Mouse (Mus musculus) megakaryocyte, embryonic 14.5 days (primary cell): ENCODE data around the gene Zfp39. TPM values are rescaled to one million over a fixed set of nuclear protein-coding genes. Genes with fewer than 3 reads are reported as not detected.
A peak's percentile ranks its signal among the peaks of the same experiment; 100 is the strongest.

Source experiments
- H3K27me3 ChIP-seq: replicated peaks from 2 replicates; pipeline ENCODE3; 2012; ENCODE audit warnings: inconsistent platforms
- H3K36me3 ChIP-seq: replicated peaks from 2 replicates; pipeline ENCODE3; 2012; ENCODE audit warnings: low read length, inconsistent platforms, mixed read lengths
- H3K4me1 ChIP-seq: 2 replicates; pipeline ENCODE4 v1.6.1; 2012; ENCODE audit warnings: inconsistent platforms
- H3K4me3 ChIP-seq: replicated peaks from 2 replicates; pipeline ENCODE3; 2012; ENCODE audit warnings: moderate library complexity, mild to moderate bottlenecking, inconsistent platforms
- H3K9me3 ChIP-seq: 2 replicates; pipeline ENCODE4 v1.6.1; 2012; ENCODE audit warnings: inconsistent platforms
- FLI1 ChIP-seq: IDR thresholded peaks from 2 replicates; pipeline ENCODE4 v1.6.1; 2012; ENCODE audit warnings: low read length, inconsistent platforms, mixed read lengths
- GATA1 ChIP-seq: IDR thresholded peaks from 3 replicates; pipeline ENCODE4 v1.6.1; 2012; ENCODE audit warnings: mixed read lengths, low read length, inconsistent platforms, borderline replicate concordance
- polyA plus RNA-seq: library from polyadenylated mRNA; stranded (reverse); fragments of >175 nt; gene quantifications from 2 replicates; pipeline ENCODE4 v1.2.3, GENCODE M21; 2012; ENCODE audit warnings: low replicate concordance; ENCODE audit not compliant: insufficient read depth

The Zfp39 gene
- polyA plus RNA-seq, 1 experiment: 0.11 TPM

DNA sequence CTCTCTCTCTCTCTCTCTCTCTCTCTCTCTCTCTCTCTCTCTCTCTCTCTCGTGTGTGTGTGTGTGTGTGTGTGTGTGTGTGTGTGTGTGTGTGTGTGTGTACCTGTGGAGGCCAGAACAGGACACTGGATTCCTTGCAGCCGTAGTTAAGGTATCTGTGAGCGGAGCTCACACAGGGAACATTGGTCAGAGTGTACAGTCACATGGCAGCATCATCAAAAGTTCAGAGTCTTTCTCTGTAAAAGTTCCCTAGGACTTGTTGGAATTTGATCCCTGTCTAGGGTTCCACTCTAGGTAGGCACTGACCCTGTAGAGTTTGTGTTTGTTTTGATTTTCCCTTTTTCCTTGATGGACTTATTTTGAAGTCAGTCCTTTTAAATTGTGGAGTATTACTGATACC is 22.6 kb upstream of the Zfp39 start:
- no peak overlapping the region for H3K4me3 ChIP-seq
- no peaks in the 10 kb centered on the region for H3K9me3 ChIP-seq
- peaks cover 25% of the 10 kb centered on the region for H3K27me3 ChIP-seq
- H3K4me1 ChIP-seq: peaks cover 44% of the 10 kb centered on the region
- peaks cover 10% of the 10 kb centered on the region for H3K36me3 ChIP-seq
- TF ChIP-seq GATA1 (no peak), FLI1 (no peak)

GRCm38 (mm10) chr11:58922420-58922819 is 18.4 kb upstream of the Zfp39 start:
- no peaks in the 10 kb centered on the region for H3K36me3 ChIP-seq
- no peak overlapping the region for H3K4me3 ChIP-seq
- no peak for TF ChIP-seq FLI1
- TF ChIP-seq GATA1: no peak
- peaks cover 42% of the 10 kb centered on the region for H3K27me3 ChIP-seq
- no peaks in the 10 kb centered on the region for H3K9me3 ChIP-seq
- H3K4me1 ChIP-seq: peaks cover 25% of the 10 kb centered on the region

GRCm38 (mm10) chr11:58918759-58919158 is 14.7 kb upstream of the Zfp39 start:
- H3K9me3 ChIP-seq: no peaks in the 10 kb centered on the region
- H3K4me1 ChIP-seq: peaks cover 38% of the 10 kb centered on the region
- no peaks in the 10 kb centered on the region for H3K36me3 ChIP-seq
- TF ChIP-seq FLI1 (no peak), GATA1 (no peak)
- no peak overlapping the region for H3K4me3 ChIP-seq
- H3K27me3 ChIP-seq: peaks cover 31% of the 10 kb centered on the region

DNA sequence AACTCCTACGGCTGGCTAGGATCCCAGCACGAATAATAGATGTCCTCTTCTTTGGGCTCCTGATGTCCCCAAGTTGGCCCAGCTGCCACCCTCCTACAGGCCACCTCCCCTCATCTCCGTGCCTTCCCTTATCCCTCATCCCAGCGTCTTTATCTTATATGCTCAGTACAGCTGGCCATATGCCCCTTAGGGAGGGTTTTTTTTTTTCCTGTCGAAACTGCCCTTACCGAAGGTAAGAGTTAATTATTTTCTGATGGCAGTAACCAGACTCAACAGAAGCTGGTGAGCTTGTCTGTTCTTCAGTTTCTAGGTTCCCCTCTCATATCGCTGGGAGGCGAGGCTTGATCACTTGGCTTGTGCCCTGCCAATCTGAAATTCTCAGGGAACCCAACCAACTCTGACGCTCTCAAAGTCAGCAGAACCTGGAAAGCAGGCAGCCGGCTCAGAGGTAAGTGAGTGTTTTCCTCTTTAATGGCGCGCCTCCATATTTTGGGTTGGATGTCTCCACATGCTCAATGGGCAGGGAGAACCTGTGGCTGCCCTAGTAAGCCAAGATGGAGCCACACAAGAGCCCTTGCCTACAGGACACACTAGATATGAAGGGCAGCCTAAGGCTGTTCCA is 13.8 kb upstream of the Zfp39 start, which contains the start of gene Btnl10:
Gene Btnl10 (plus strand): TSS at position 164 of the 622 bp plus-strand sequence.
- no peak for TF ChIP-seq GATA1
- TF ChIP-seq FLI1: no peak
- no peaks in the 10 kb centered on the region for H3K9me3 ChIP-seq
- H3K4me3 ChIP-seq: peak within 1 kb of the TSS; percentile 62

GRCm38 (mm10) chr11:58916879-58917744 is 13.1 kb upstream of the Zfp39 start:
- Histone ChIP-seq H3K9me3 (no peaks in the 10 kb centered on the region), H3K27me3 (peaks cover 19% of the 10 kb centered on the region), H3K4me1 (peaks cover 45% of the 10 kb centered on the region), H3K36me3 (no peaks in the 10 kb centered on the region), H3K4me3 (peak overlapping the region; percentile 62)
- TF ChIP-seq FLI1: no peak
- no peak for TF ChIP-seq GATA1

More for the DNA sequence above, 13.8 kb upstream of the Zfp39 start, which contains the start of gene Btnl10:
- peaks cover 45% of the 10 kb centered on the region for H3K4me1 ChIP-seq
- peaks cover 22% of the 10 kb centered on the region for H3K27me3 ChIP-seq
- H3K36me3 ChIP-seq: no peaks in the 10 kb centered on the region

DNA sequence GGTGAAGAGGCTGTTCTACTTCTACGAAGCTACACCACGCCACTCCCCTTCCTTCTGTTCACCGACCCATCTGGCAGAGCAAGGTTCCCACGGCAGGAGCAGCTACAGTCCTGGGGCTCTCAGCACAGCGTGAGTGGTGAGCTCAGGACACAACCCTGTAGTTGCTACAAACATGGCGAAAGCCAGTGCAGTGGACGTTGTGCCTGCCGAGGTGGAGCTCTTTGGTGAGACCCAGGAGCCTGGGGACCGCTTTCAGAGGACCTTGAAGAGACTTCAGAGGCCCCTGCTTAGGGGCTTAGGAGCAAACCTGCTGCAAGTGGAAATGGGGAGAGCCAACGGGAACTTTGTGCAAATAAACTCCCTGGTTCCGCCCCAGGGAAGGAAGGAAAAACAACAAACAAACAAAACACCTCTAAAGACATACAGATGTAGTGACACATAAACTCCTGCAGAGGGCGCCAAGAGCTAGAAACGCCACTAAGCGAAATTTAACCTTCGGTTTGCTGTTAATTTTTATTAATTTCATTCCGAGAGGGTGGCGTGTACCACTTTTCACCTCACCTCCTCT is 10.5 kb upstream of the Zfp39 start:
- Histone ChIP-seq H3K4me3 (peak overlapping the region; percentile 89), H3K4me1 (peaks cover 38% of the 10 kb centered on the region), H3K36me3 (no peaks in the 10 kb centered on the region), H3K27me3 (peaks cover 14% of the 10 kb centered on the region), H3K9me3 (no peaks in the 10 kb centered on the region)
- no peak for TF ChIP-seq FLI1
- no peak for TF ChIP-seq GATA1

GRCm38 (mm10) chr11:58913776-58914175 is 9.8 kb upstream of the Zfp39 start:
- TF ChIP-seq FLI1 (no peak), GATA1 (no peak)
- no peaks in the 10 kb centered on the region for H3K36me3 ChIP-seq
- peaks cover 34% of the 10 kb centered on the region for H3K4me1 ChIP-seq
- no peaks in the 10 kb centered on the region for H3K9me3 ChIP-seq
- H3K27me3 ChIP-seq: peaks cover 13% of the 10 kb centered on the region
- no peak overlapping the region for H3K4me3 ChIP-seq

DNA sequence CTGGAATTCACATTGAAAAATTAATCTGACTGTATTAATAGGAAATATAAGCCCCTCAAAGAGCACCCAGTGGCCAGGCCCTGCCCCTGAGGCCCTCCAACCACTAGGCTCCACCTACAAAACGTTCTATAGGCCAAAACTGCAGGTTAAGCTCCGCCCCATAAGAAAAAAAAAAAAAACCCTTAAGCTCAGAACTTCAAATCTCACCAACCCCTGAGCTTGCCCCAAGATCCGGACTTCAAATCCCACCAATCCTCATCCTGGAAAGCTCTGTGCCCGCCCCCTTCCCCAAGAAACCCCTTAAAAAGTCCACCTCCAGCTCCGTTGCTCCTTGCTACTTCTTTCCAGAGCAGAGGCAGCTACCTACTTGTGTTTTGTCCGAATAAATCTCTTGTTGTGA is 813 bp upstream of the Zfp39 start:
- TF ChIP-seq GATA1 (no peak), FLI1 (no peak)
- H3K4me3 ChIP-seq: no peak overlapping the region

DNA sequence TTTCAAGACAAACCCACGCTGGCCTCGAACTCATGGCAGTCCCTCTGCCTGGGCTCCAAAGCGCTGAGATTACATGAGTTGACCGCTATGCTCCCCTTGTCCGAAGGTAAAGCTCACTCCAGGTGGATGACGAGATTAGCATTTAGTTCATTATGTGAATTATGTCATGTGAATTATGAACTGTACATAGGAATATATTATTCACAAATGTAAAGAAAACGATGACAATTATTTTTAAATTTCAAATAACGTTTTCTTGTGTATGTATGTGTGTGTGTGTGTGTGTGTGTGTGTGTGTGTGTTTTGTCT is 339 bp upstream of the Zfp39 start:
- peak overlapping the region; percentile 92 for H3K4me3 ChIP-seq
- peaks cover 11% of the 10 kb centered on the region for H3K27me3 ChIP-seq
- H3K9me3 ChIP-seq: no peaks in the 10 kb centered on the region
- peaks cover 25% of the 10 kb centered on the region for H3K4me1 ChIP-seq
- peaks cover 30% of the 10 kb centered on the region for H3K36me3 ChIP-seq
- TF ChIP-seq FLI1: no peak
- TF ChIP-seq GATA1: no peak

More for the DNA sequence above, 813 bp upstream of the Zfp39 start:
- Histone ChIP-seq H3K4me1 (peaks cover 30% of the 10 kb centered on the region), H3K27me3 (peaks cover 11% of the 10 kb centered on the region), H3K36me3 (peaks cover 28% of the 10 kb centered on the region), H3K9me3 (no peaks in the 10 kb centered on the region)

GRCm38 (mm10) chr11:58901080-58901479 is 2.9 kb downstream of the Zfp39 start:
- Histone ChIP-seq H3K27me3 (no peaks in the 10 kb centered on the region), H3K4me3 (no peak overlapping the region), H3K36me3 (peaks cover 59% of the 10 kb centered on the region), H3K9me3 (no peaks in the 10 kb centered on the region), H3K4me1 (peaks cover 26% of the 10 kb centered on the region)
- TF ChIP-seq GATA1: no peak
- no peak for TF ChIP-seq FLI1
